Mouse (Mus musculus): ENCODE data around the gene Slc9b1. TPM values are rescaled to one million over a fixed set of nuclear protein-coding genes. Genes with fewer than 3 reads are reported as not detected.

Slc9b1 gene
- polyA plus RNA-seq, 1 experiment from 2014 or later, result not detected

GRCm38 (mm10) chr3:135395085-135395484 is 47.3 kb downstream of the Slc9b1 start:
- H3K27ac ChIP-seq, result no peak overlapping the region
- 67% methylated on average over 5 of the region's 5 CpGs for whole genome bisulfite sequencing (ENCODE audit: insufficient replicate concordance)
- no peak overlapping the region for H3K4me3 ChIP-seq (replicated peaks)
- DNase-seq, result no peak
- no peak overlapping the region for H3K4me2 ChIP-seq
- no peaks in the 10 kb centered on the region for H3K27me3 ChIP-seq
- H3K4me1 ChIP-seq (replicated peaks), result peaks cover 10% of the 10 kb centered on the region; the same call in 1 of the 2 replicates
- no peaks in the 10 kb centered on the region for H3K36me3 ChIP-seq
- no peaks in the 10 kb centered on the region for H3K9me3 ChIP-seq (replicated peaks)
- ATAC-seq (ENCODE audit: low read depth), result no peak
- H3K9ac ChIP-seq, result no peak overlapping the region

GRCm38 (mm10) chr3:135396081-135396480 is 48.3 kb downstream of the Slc9b1 start:
- Histone ChIP-seq H3K27ac (no peak overlapping the region), H3K36me3 (no peaks in the 10 kb centered on the region), H3K27me3 (no peaks in the 10 kb centered on the region), H3K9ac (no peak overlapping the region), H3K9me3 (replicated peaks) (no peaks in the 10 kb centered on the region), H3K4me1 (replicated peaks) (peaks cover 10% of the 10 kb centered on the region; the same call in 1 of the 2 replicates), H3K4me3 (replicated peaks) (no peak overlapping the region), H3K4me2 (no peak overlapping the region)
- DNase-seq (no peak), ATAC-seq (ENCODE audit: low read depth) (no peak)
- WGBS (ENCODE audit: insufficient replicate concordance), result 38% methylated on average over 6 of the region's 6 CpGs

- Histone ChIP-seq H3K27ac (no peak overlapping the region), H3K27me3 (no peaks in the 10 kb centered on the region), H3K4me2 (no peak overlapping the region), H3K4me1 (replicated peaks) (peaks cover 12% of the 10 kb centered on the region; the same call in 1 of the 2 replicates), H3K4me3 (replicated peaks) (no peak overlapping the region), H3K36me3 (no peaks in the 10 kb centered on the region), H3K9me3 (replicated peaks) (no peaks in the 10 kb centered on the region), H3K9ac (no peak overlapping the region)
- ATAC-seq (ENCODE audit: low read depth) (no peak), DNase-seq (no peak)
Observed at GRCm38 (mm10) chr3:135397112-135397511, 49.3 kb downstream of the Slc9b1 start.

GRCm38 (mm10) chr3:135402201-135402658 is 54.4 kb downstream of the Slc9b1 start:
- peaks cover 11% of the 10 kb centered on the region for H3K4me1 ChIP-seq (replicated peaks)
- no peaks in the 10 kb centered on the region for H3K9me3 ChIP-seq (replicated peaks)
- WGBS (ENCODE audit: insufficient replicate concordance), result 4% methylated on average over 10 of the region's 10 CpGs
- H3K4me3 ChIP-seq (replicated peaks), result no peak overlapping the region
- DNase-seq (peak; percentile 68), ATAC-seq (ENCODE audit: low read depth) (peak; percentile 73)
- H3K4me2 ChIP-seq, result 0 out of 2 replicates have a peak overlapping the region, but pooled peaks have one; percentile 10
- no peak overlapping the region for H3K27ac ChIP-seq
- H3K36me3 ChIP-seq, result peaks cover 19% of the 10 kb centered on the region
- no peaks in the 10 kb centered on the region for H3K27me3 ChIP-seq
- H3K9ac ChIP-seq, result no peak overlapping the region

DNA sequence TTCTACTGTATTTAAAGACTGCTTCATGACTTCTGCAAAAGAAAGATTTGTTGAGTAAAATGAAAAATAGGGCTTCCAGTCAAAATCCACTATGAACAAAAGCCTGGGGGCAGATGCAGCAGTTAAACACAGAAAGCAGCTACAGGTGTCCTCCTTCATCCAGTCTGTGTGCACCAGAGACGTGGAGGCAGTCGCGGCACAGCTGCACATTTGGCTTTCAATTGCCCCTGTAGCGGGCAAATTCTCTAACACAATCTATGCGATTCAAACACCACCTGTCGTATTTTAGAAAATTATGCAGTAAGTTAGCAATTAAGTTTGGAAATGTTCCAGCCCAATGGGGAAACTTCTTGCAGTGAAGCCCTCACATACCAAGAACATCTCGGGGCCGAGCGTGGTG is 55.4 kb downstream of the Slc9b1 start:
- 92% methylated on average over 9 of the region's 9 CpGs for WGBS (ENCODE audit: insufficient replicate concordance)
- Histone ChIP-seq H3K27me3 (no peaks in the 10 kb centered on the region), H3K4me3 (replicated peaks) (no peak overlapping the region), H3K9me3 (replicated peaks) (no peaks in the 10 kb centered on the region), H3K36me3 (peaks cover 21% of the 10 kb centered on the region), H3K4me1 (replicated peaks) (peaks cover 10% of the 10 kb centered on the region), H3K9ac (no peak overlapping the region), H3K27ac (no peak overlapping the region), H3K4me2 (no peak overlapping the region)
- ATAC-seq (ENCODE audit: low read depth), result no peak
- no peak for DNase-seq

DNA sequence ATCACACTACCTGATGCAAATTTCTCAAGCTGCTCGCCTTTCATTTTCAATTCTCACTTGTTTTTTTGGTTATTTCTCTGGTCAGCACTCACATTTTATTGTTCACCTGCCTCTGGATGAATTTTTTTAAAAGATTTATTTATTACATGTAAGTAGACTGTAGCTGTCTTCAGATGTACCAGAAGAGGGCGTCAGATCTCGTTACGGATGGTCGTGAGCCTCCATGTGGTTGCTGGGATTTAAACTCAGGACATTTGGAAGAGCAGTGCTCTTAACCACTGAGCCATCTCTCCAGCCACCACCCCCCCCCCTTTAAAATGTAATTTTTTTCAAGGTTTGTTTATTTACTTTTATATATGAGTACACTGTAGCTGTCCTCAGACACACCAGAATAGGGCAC is 56.0 kb downstream of the Slc9b1 start:
- Histone ChIP-seq H3K4me1 (replicated peaks) (peaks cover 10% of the 10 kb centered on the region), H3K9me3 (replicated peaks) (no peaks in the 10 kb centered on the region), H3K9ac (no peak overlapping the region), H3K27ac (no peak overlapping the region), H3K4me3 (replicated peaks) (no peak overlapping the region), H3K4me2 (no peak overlapping the region), H3K27me3 (no peaks in the 10 kb centered on the region), H3K36me3 (peaks cover 24% of the 10 kb centered on the region)
- 67% methylated on average over 5 of the region's 5 CpGs for WGBS (ENCODE audit: insufficient replicate concordance)
- ATAC-seq (ENCODE audit: low read depth), result no peak
- no peak for DNase-seq

GRCm38 (mm10) chr3:135404599-135404998 is 56.8 kb downstream of the Slc9b1 start:
- WGBS (ENCODE audit: insufficient replicate concordance), result 76% methylated on average over 4 of the region's 4 CpGs
- Histone ChIP-seq H3K27ac (no peak overlapping the region), H3K9me3 (replicated peaks) (0 out of 2 replicates have a peak, but pooled peaks cover 3% of the 10 kb centered on the region), H3K27me3 (no peaks in the 10 kb centered on the region), H3K4me2 (no peak overlapping the region), H3K4me3 (replicated peaks) (no peak overlapping the region), H3K4me1 (replicated peaks) (peaks cover 10% of the 10 kb centered on the region), H3K36me3 (peaks cover 29% of the 10 kb centered on the region), H3K9ac (no peak overlapping the region)
- ATAC-seq (ENCODE audit: low read depth) (no peak), DNase-seq (no peak)

DNA sequence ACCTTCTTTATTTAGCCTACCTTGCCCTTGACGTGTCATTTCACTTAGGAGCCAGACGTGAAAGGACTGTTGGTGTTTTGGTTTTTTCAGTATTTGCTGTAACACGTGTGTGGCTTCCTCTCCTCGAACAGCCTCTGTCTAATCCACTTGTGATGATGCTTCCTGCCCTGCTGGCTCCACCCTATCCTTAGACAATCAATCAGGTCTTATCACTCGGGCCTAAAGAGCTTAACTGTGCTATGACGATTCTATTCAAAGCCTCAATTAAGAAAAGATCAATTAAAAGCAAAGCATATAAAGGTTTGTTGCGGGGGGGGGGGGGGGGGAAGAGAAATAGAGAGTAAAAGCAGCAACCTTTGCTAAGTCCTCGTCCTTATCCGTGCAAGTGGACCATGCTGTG is 59.5 kb downstream of the Slc9b1 start:
- WGBS (ENCODE audit: insufficient replicate concordance), result 56% methylated on average over 9 of the region's 9 CpGs
- no peak for DNase-seq

GRCm38 (mm10) chr3:135409219-135409618 is 61.4 kb downstream of the Slc9b1 start:
- DNase-seq, result no peak
- WGBS (ENCODE audit: insufficient replicate concordance), result 86% methylated on average over 5 of the region's 5 CpGs
- no peaks in the 10 kb centered on the region for H3K27me3 ChIP-seq
- H3K9ac ChIP-seq, result no peak overlapping the region
- no peak overlapping the region for H3K4me3 ChIP-seq (replicated peaks)
- ATAC-seq (ENCODE audit: low read depth), result no peak
- no peak overlapping the region for H3K27ac ChIP-seq
- peaks cover 43% of the 10 kb centered on the region for H3K36me3 ChIP-seq
- 0 out of 2 replicates have a peak, but pooled peaks cover 5% of the 10 kb centered on the region for H3K4me1 ChIP-seq (replicated peaks)
- H3K4me2 ChIP-seq, result no peak overlapping the region
- H3K9me3 ChIP-seq (replicated peaks), result 0 out of 2 replicates have a peak, but pooled peaks cover 4% of the 10 kb centered on the region

More for the DNA sequence above, 59.5 kb downstream of the Slc9b1 start:
- Histone ChIP-seq H3K4me1 (replicated peaks) (peaks cover 11% of the 10 kb centered on the region), H3K9ac (no peak overlapping the region), H3K4me3 (replicated peaks) (no peak overlapping the region), H3K9me3 (replicated peaks) (0 out of 2 replicates have a peak, but pooled peaks cover 4% of the 10 kb centered on the region), H3K4me2 (no peak overlapping the region), H3K27me3 (no peaks in the 10 kb centered on the region), H3K27ac (no peak overlapping the region), H3K36me3 (peaks cover 42% of the 10 kb centered on the region)
- ATAC-seq (ENCODE audit: low read depth), result no peak

- no peak overlapping the region for H3K4me3 ChIP-seq (replicated peaks)
- no peaks in the 10 kb centered on the region for H3K27me3 ChIP-seq
- ATAC-seq (ENCODE audit: low read depth) (no peak), DNase-seq (no peak)
- no peak overlapping the region for H3K4me2 ChIP-seq
- H3K9me3 ChIP-seq (replicated peaks), result 0 out of 2 replicates have a peak, but pooled peaks cover 4% of the 10 kb centered on the region
- H3K36me3 ChIP-seq, result peaks cover 39% of the 10 kb centered on the region
- no peak overlapping the region for H3K27ac ChIP-seq
- 73% methylated on average over 12 of the region's 12 CpGs for WGBS (ENCODE audit: insufficient replicate concordance)
- H3K9ac ChIP-seq, result no peak overlapping the region
- 0 out of 2 replicates have a peak, but pooled peaks cover 5% of the 10 kb centered on the region for H3K4me1 ChIP-seq (replicated peaks)
Observed at GRCm38 (mm10) chr3:135411056-135411455, 63.2 kb downstream of the Slc9b1 start.

- Histone ChIP-seq H3K4me1 (replicated peaks) (0 out of 2 replicates have a peak, but pooled peaks cover 5% of the 10 kb centered on the region), H3K27me3 (no peaks in the 10 kb centered on the region), H3K27ac (no peak overlapping the region), H3K36me3 (peaks cover 39% of the 10 kb centered on the region), H3K9me3 (replicated peaks) (0 out of 2 replicates have a peak, but pooled peaks cover 4% of the 10 kb centered on the region), H3K4me2 (no peak overlapping the region), H3K4me3 (replicated peaks) (no peak overlapping the region), H3K9ac (no peak overlapping the region)
- ATAC-seq (ENCODE audit: low read depth) (no peak), DNase-seq (no peak)
- WGBS (ENCODE audit: insufficient replicate concordance), result 82% methylated on average over 9 of the region's 9 CpGs
Observed at GRCm38 (mm10) chr3:135411824-135412223, 64.0 kb downstream of the Slc9b1 start.

DNA sequence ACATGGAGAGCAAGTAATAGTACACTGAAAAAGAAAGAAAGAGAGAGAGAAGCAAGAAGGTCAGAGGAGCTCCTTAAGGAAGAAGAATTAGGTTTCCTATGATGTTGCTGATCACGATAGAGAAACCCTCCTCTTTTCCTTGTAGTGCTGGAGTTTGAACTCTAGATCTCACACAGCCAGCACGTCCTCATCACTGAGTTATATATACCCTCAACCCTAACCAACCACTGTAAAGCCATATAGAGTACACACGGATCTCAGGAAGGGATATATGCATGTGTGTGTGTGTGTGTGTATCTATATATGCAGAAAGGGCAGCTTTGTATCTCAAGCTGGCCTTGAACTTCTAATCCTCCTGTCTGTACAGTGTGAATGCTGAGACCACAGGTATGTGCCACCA is 69.4 kb downstream of the Slc9b1 start:
- no peak overlapping the region for H3K4me3 ChIP-seq (replicated peaks)
- H3K36me3 ChIP-seq, result peaks cover 12% of the 10 kb centered on the region
- H3K4me2 ChIP-seq, result no peak overlapping the region
- H3K9ac ChIP-seq, result no peak overlapping the region
- peaks cover 29% of the 10 kb centered on the region for H3K4me1 ChIP-seq (replicated peaks)
- no peak for ATAC-seq (ENCODE audit: low read depth)
- WGBS (ENCODE audit: insufficient replicate concordance), result 72% methylated on average over 3 of the region's 3 CpGs
- H3K27ac ChIP-seq, result no peak overlapping the region
- DNase-seq, result no peak
- no peaks in the 10 kb centered on the region for H3K9me3 ChIP-seq (replicated peaks)
- no peaks in the 10 kb centered on the region for H3K27me3 ChIP-seq

Measured in liver, embryonic 13.5 days (tissue).